Mouse (Mus musculus): Measurements from ENCODE around the gene Dek. TPM values are rescaled to one million over a fixed set of nuclear protein-coding genes. Genes with fewer than 3 reads are reported as not detected.

The Dek gene
- polyA plus RNA-seq, 2 experiments from 2014 or later: 155 to 174 TPM

DNA sequence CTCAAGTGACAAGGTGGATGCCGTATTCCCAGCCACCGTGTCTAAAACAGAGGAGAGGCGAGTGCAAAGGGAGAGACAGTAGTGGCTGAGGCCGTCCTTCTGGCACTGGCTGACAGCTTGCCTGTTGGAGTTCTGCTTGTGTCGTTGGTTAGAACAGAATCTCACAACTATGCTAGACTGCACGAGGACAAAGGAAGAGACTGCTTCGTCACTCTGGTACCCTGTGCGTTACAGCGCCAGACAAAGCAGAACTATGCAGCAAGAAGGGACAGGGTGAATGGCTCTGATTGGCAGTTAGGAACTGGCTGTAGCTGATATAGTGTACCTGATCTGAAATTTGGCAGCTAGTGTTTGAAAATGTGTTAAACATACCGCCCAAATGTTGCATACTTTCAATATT, 52.0 kb downstream of the Dek start:
- no peak for ATAC-seq

DNA sequence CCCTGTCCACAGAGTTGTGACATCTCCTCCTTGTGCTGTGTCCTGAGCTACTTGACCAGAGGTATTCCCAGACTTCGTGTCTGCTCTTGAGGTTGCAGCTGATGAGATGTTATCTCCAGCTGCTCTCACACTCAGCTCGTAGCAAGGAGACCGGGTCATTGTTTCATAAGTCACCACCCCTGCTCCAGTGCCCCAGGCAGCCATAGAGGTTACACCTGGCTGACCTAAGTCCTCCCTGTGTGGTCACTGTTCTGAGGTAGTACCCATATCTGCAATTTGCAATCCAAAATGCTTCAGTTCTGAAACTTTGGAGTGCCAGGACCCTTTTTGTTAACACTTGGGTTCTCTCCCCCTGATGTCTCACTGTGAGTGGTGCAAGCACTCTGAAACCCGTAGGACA, 56.0 kb downstream of the Dek start:
- no peak for ATAC-seq

DNA sequence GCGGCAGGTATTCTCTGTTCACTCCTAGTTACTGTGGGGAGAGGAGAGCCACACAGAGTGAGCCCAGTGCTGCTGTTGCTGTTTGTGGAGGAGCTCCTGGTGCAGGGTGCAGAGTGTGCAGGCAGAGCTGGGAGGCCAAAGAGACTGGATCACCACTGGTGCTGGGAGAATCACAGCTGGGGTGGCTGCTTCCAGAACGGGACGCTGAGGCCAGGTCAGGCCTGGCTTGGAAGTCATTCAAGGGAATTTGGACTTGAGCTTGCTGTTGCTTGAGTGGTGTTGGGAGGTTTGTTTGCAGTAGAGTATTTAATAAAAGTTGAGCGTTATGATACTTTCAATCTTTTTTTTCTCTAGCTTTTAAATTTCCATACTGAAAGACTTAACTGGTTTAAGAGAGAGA, 58.0 kb downstream of the Dek start:
- no peak for ATAC-seq

DNA sequence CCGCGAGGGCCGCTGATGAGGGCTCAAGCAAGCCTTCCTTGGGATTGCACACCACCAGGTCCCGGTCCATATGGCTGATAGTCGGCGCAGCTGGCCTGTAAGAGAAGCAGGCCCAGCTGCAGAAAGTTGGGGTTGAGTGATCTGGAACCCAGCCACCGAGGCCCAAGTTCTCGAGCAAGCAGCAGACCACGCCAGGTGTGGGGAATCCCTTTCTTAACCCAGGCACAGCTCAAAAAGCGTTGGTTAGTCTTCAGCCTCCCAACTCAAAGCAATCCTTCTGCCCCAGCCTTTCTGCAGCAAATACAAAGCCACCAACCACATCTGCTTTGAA, 61.4 kb downstream of the Dek start, which contains the start of gene Tpmt:
Gene Tpmt, minus strand, starts transcription at position 121 of the 331 bp plus-strand sequence.
- ATAC-seq: no peak

DNA sequence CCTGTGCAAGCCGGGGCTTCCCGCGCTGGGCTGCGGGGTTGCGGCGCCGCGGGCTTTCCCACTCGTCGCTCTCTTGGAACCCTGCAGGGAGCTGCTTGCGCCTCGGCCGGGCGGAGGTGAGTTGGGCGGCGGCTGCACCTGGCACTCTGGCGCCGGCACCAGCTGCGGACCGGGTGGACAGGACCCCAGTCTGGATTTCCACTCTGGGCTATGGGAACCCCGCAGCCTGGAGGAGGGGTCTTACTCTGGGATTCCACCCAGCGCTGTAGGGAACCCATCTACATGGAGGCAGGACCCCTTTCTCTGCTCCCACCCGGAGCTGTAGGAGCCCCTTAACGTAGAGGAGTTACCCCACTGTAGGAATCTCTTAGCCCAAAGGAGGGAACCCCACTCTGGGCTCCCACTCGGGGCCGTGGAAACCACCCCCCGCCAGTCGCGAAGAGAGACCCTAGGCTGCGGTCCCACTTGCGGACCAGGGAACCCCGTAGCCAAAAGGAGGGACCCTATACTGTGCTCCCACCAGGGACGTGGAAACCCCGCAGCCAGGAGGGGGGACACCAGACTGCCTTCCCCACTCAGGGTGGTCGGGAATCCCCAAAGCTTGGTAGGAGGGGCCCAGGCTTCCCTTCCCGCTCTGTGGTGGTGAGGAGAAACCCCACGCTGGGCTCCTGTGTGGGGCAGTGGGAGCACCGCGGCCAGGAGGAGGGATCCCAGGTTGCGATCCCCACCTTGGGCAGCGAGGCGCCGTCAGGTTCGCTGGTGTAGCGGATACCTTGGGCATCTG, 62.0 kb downstream of the Dek start:
- peak; percentile 6 for ATAC-seq

DNA sequence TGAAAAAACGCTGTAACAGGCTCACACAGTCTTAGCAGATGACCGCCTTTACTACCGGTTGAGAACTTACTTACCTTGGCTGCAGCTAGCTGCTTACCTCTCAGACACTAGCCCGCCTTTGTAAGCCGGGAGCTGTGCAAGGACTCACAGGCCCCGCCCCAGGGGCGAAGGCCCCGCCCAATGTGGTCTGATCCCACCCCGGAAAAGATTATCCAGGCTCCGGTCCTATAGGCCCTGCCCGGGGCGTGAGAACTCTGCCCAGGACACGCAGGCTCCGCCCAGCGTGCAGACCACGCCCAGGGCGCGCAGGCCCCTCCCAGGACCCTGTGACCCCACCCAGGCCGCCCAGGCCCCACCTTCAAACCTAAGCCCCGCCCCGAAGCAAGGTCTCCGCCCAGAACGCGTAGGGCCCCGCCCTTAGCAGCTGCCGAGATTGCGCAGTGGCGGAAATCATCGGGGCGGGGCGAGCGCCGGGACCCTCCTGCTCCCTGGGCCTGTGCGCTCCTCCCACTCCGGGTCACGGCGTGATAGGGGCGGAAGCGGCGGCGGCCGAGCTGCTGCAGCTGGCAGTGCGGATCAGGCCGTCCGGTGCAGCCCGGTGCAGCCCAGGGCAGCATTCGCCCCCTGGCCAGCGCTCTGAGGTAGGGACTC, 62.8 kb downstream of the Dek start, which contains the start of gene Kdm1b:
Gene Kdm1b, plus strand, starts transcription at position 470 of the 651 bp plus-strand sequence.
- ATAC-seq: peak; percentile 87

DNA sequence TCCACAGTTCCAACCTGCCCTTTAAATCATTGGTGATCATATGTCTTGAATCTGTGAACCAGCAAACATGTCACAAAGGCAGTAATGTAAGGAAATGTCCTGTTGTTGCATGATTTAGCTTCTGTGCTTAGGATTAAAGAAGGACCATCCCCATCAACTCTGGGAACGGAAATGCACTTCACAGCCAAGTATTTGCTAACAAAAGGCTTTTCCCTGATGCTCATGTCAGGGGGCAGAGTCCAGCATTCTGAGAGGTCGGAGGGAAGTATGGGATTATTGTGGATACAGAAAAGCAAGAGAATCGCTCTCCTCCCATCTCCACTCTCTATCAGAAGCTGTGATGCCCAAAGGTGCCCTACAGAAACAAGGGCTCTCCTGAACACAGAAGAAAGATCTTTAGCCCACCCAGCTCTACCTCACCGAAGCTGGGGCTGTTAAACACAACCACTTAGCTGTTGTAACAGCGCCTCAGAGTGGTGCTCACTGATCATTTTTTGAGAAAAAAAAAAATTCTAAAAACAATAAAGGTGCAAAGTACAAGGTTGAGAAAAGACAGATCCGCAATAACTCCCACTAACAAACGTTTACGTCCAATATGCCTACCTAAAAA, 63.9 kb downstream of the Dek start:
- ATAC-seq: no peak

DNA sequence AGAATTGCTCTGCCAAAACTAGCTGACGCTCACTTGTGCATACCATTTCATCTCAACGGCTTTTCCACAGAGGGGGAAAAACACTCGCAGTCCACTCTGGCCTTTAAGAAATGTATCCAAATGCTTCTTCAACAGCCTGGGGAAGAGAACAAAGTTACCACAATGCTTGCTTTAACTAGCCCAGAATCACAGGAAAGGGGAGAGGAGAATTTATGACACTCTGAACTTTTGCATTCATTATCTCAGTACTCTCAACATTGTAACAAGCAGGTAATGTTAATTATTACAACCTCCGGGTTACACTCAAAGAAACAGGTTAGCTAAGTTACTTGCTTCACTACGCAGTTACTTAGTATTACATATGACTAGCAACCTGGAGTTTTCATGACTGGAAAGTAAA, 65.9 kb downstream of the Dek start:
- ATAC-seq: no peak

DNA sequence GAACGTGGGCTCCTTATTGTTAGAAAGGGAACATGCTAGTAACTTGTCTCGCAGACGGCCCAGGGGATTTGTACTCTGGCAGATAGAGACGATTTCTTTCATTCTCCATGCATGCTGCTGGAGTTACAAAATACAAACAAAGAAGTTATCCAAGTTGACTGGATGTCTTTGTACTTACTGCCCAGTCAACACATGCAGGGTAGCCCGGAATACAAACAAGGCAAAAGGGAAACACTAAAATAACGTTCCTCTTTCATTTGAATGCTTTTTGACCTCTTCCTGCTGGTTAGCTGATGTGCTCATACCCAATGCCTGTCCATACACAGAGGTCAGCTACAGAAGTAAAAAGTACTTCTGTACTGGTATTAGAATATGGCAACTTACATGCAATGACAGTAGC, 68.1 kb downstream of the Dek start:
- ATAC-seq: no peak

Other genes with a start within 250 kb of the Dek start
- gene Kif13a, start 176.3 kb downstream of the Dek start, polyA plus RNA-seq (2017; shearing (Covaris generic)): 1 to 10 TPM; 3.5 to 5.7 TPM
- under 1 TPM in 1 of 2 experiments, not detected in 1; 0.20 TPM for gene Nhlrc1, start 91.4 kb downstream of the Dek start, polyA plus RNA-seq (2017; shearing (Covaris generic))
- 10 to 100 TPM; 15.3 to 17.0 TPM for gene Kdm1b, start 62.7 kb downstream of the Dek start, polyA plus RNA-seq (2017; shearing (Covaris generic))
- gene Tpmt, start 61.5 kb downstream of the Dek start, polyA plus RNA-seq (2017; shearing (Covaris generic)): 1 to 10 TPM; 5.4 TPM
- gene Rnf144b, start 16.5 kb upstream of the Dek start, polyA plus RNA-seq (2017; shearing (Covaris generic)): under 1 TPM in 1 of 2 experiments, not detected in 1; 0.07 TPM